Mouse (Mus musculus) forelimb bud, embryonic 11.5 days (tissue): Measurements from ENCODE around the gene Slc44a1.
A peak's percentile ranks its signal among the peaks of the same experiment; 100 is the strongest.

Experiments used
- DNase-seq: peaks from one replicate; pipeline ENCODE4 v3.0.0-alpha.2; 2012; ENCODE audit warnings: low read depth, low spot score

Slc44a1 gene

DNA sequence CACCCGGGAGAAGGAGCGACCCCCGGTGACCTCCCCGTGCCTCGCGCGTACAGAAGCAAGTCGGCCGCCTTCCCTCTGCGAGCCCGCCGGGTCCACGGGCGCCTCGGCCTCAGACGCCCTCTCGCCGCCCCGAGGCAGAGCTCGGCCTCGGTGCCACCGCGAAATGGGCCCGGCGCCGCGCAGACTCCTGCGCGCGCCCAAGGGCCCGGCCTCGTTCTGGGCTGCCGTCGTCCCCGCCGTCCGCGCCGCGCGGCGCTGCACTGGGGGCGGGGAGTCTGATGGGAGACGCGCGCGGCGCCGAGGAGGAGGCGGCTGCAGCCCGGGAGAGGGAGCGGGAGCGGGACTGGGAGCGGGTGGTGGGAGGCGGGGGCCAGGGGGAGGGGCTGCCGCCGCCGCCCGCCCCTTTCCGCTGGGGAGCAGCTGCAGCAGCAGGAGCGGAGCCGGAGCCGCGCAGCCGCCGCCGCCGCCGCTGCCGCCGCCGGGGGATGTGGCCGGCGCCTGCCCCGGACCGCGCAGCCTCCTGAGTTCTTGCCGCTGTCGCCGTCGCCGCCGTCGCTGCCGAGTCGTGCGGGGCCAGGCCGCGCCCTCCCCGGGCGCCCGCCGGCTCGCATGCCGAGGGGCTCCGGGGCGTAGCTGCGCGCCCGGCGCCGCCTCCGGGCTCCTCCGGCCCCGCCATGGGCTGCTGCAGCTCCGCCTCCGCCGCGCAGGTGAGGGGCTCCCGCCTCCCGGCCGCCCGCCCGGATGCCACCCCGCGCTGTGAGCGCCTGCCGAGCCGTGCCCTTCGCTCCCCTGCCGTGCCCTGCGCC is at the start of gene Slc44a1:
Gene Slc44a1 (plus strand): TSS at position 404 of the 806 bp plus-strand sequence.
- peak; percentile 87 for DNase-seq

DNA sequence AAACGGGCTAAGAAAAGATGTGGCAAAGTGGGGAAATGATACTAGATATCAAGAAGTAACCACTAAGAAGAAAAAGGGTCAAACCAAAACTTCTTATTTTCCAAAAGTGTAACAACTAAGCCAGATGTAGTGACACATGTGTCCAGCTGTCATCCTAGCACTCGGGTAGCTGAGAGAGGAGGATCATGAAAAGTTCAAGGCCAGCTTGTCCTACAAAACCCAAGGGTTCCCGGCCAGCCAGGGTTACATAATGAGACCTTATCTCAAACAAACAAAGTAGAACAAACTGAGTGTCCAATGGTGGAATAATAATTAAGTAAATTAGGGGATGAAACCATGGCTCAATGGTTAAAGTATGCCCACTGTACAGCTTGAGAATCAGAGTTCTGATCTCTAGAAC is 45.2 kb upstream of the Slc44a1 start:
- DNase-seq, result no peak

DNA sequence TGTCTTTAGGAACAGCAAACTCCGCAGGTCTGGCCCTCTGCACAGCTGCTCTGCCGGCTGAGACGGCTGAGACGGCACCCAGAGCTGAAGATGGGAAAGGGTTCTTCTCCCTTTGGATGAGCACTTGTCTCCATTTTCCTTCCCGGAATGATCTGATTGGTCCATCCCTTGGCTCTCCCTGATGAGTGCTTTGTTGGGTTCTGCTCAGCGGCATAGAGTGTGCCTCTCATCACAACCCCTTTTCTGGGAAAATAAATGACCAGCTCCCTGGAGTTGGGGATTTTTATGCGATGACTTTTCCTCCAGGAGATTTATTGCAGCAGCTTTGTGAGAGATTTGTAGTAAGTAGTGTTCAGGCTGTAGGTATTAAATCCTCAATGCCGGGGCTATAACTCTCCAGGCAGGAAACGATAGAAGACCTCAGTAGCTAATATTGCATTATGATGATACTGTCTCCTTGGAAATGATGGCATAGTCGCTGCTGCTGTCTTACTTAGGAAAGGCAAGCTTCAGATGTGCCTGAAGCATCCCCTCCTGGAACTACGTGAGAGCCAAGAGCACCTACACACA is 43.5 kb upstream of the Slc44a1 start:
- no peak for DNase-seq

DNA sequence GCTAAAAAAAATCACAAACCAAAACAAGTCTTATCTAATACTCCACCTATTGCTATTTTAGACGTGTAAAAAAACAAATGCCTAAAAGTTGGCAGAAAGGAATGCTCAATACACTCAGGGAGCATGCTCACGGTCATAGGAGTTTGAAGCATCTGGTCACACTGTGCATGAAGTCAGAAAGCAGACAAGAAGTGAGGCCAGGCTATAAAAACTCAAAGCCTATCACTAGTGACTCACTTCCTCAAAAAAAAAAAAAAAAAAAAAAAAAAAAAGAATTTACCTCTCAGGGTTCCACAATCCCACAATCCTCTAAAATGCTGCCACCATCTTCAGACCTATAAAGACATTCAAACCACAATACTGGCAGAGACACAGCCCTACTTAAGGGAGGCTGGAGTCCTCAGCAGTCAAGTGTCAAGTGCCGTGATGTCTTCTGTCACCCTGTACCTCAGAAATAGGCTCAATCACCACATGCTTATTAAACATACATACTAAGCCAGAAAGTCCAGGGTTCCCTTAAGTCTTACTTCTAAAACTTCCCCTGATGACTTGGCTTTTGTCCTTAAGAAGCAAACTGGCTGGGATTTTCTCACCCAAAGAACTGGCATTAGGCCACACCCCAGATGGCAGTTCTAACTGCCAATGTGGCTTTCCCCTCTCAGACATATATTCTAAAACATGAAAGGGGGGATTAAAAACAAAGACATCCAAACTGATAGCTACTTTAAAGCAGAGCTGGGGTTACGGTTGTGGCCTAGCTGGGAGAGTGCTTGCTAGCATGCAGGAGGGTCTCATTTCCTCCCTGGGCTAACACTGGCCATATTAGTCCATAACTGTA is 42.7 kb upstream of the Slc44a1 start:
- DNase-seq, result no peak

DNA sequence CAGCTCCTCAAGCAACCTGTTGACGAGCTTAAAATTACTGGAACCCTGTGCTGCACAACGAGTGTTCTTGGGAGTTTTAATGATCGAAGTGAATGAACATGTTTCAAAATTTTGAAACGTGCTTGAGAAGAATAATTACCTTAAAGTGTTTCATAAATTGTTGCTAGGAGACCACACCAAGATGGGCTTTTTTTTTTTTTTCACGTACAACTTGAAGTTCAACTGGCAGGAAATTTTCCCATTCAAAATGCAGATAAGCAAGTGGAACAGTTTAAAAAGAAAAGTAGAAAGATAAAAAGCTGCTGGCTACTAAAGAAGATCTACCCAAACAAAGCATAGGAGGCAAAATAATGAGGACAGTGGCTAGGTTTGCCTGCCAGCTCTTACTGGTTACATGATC is 41.7 kb upstream of the Slc44a1 start:
- DNase-seq, result no peak

DNA sequence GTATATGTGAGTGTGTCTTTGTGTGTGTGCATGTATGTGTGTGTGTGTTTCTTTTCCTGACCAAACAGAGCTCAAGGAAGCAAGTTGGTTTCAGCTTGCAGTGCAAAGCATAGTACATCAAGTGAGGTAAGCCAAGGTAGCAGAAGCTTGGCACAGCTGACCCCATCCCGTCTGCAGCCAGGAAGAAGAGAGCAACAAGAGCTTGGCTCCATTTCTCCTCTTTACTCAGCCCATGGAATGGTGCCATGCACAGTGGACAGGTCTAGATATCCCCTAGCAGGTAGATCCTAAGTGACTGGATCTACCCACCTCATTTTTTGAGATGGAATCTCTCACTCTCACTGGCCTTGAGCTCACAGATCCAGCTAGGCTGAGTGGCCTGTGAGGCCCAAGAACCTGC is 40.8 kb upstream of the Slc44a1 start:
- no peak for DNase-seq

DNA sequence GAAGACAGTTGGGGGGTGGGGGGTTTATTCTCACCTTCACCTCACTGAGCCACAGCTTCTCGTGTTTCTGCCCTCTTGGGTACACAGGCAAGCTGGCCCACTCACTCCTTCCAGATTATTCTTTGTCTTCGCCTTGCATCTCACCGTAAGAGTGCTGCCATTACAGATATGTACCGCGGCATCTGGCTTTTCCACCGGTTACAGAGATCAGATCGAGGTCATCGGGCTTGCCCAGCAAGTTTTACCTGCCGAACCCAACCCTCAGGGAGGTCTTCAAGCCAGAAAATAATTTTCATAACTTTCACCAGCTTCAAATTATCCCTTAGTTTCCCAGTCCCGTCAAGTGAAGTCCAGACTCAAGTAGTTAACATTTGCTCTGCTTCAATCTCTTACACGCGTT is 36.8 kb upstream of the Slc44a1 start:
- no peak for DNase-seq

DNA sequence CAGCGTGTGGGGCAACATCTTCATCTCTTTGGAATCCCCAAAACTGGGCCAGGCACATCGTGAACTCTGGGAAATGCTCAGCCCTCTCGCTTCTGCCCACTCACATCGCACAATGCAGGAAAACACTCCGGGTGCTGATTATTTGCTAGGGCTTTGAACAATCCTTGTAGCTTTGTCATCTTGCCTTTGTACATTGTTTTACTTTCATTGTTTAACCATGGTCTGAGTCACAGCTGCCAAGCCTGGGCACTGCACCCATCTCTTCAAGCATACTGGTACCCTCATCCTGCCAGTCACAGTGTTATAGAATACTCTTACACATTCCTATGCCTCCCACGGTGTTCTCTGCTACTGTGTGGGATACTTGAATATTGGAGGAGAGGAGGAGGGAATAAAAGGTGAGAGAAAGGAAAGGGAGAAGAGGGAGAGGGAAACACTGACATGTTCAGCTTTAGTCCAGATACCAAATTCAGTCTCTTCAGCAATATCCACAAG is 35.7 kb upstream of the Slc44a1 start:
- DNase-seq, result no peak

DNA sequence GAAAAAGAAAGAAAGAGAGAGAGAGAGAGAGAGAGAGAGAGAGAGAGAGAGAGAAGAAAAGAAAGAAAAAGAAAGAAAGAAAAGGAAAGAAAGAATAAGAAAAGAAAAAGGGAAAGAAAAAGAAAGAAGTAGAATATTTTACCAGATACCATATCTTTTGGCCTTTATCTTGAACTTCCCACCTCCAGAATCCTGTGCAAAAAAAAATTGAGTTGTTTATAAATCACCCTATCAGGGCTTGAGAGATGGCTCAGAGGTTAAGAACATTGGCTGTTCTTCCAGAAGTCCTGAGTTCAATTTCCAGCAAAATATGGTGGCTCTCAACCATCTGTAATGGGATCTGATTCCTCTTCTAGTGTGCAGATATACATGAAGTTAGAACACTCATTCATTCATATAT is 33.3 kb upstream of the Slc44a1 start:
- DNase-seq, result no peak

DNA sequence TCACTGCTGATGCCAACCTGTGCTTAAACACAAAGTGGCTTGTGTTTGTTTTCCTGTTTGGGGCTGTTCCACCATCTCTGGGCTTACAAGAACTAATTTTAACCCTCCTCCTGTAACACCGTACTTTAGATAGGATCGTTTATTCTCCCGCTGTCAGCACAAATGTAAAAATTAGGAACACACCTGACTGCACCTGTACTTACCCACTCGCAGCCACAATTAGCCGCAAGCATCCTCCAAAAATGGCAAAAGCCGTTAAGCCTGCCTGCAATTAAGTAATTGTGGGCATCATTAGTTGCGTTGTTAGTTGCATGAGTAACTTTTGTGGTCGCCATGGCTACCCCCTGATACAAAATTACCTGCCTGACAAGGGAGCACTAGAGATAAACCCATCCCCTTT is 31.4 kb upstream of the Slc44a1 start:
- no peak for DNase-seq

DNA sequence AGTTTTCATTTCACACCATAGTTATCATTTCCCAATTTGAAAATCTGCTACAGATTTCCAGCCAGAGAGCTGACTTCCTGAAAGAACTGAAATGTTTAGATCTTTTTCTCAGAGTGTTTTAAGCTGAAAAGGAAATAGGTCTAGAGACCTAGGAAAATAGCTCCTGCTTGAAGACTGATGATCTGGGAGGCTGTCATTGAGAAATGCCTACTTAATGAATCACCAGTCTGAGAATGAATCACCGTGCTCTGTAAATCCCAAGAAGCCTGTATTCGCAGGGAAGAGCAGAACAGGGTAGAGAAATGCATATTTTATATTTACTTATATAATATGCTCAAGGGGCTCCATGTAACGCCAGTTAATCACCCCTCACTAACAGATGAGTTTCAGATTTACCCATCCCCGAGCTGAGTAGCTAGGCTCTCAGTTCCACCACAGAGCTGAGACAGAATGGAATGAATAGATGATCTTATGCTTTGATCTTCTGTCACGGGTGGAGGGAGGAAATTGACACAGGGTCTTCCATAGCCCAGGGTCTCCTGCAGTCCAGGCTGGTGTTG is 30.6 kb upstream of the Slc44a1 start:
- DNase-seq, result no peak

DNA sequence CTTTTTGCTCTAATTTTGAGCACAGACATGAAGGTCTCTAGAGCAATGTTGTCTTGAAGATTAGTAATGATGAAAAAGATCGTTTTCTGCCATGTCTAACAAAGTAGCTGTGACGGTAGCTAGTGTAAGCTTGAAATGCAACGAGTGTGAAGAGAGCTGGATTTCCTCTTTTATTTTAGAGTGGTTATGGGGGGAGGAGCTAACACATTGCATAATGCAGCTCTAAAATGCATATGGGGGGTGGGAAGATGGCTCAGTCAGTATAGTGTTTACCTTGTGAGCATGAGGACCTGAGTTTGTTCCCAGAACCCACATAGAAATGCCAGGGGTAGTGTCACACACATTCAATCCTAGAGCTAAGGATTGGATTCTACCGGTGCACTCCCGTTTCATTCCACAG is 29.5 kb upstream of the Slc44a1 start:
- DNase-seq, result no peak

DNA sequence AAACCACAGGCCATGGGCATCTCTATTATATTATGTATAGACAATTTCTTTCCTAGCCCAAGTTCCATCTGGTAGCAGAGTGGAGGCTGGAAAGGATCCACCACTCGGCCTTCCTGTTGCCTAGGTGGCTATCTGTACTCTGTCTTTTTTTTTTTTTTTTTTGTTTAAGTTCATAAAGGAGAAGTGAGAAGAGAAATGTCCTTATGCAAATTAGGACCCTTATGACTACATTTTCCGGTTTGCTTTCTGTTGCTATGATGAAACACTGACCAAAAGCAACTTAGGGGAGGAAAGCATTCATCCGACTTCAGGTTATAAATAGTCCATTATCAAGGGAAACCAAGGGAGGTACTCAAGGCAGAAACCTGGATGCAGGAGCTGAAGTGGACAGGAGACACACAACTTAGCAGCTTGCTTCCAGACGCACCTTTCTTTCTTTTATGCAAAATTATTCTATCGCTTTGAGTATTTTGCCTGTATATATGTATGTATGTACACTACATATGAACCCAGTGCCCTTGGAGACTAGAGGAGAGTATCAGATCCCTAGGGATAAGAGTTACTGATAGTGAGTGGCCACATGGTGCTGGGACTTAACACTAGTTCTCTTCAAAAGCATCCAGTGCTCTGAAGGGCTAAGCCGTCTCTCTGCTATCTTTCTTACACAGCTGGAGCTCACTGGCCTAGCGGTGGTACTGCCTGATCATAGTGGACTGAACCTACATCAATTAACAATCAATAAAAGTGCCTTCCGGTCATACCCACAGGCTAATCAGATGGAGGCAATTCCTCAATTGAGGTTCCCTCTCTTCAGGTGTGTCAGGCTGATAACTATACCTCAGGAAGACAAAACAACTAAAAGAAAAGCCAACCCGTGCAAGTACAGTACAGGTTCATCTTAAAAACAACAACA is 28.0 kb upstream of the Slc44a1 start:
- DNase-seq, result no peak

DNA sequence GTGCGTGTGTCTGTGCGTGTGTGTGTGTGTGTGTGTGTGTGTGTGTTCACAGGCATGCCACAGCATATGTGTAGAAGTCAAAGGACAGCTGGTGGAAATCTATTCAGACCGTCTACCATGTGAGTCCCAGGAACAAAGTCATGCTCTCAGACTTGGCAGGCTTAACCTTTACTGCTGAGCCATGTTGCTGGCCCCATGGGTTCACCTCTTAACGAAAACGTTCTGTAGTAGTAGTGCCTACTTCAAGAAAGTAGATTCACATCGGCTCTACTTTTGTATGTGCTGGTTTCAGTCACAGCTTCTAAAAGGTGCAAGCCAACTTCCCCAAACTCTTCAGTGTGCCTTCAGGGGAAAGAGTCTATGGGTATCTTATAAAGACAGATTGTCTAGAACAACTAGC is 27.2 kb upstream of the Slc44a1 start:
- no peak for DNase-seq

DNA sequence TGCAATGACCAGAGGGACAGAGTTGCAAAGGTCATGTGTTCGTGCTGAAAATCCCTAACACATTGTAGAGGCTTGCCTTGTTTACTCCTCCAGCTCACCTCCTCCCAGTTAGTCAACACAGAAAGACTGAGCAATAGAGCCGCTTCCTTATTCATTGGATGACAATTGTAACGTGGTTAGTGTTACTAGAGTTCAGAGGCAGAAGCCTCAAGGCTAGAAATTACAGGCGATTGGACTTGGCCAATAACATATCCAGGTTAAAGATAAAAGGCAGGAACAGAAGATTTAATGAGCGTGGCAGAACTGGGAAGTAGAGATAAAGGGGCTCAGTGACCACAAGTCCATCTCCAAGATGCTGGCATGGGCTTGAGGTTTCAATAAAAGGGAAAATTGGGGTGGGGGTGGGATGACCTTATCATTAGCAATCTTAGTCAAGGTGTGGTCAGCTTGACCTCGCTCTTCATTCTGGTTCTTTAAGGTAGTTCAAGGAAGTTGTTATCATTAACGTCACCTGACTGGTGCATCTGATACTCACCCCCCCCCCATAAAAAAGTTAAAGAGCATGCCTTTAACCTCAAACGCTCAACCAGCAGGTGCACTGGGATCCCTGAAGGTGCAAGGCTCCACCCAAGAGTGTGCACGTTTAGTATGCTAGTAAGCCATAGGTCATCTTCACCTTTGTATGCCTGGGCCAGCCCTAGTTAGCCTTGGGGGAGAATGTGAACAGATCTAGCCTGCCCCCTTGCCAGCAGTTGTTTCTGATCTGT is 26.0 kb upstream of the Slc44a1 start:
- no peak for DNase-seq

DNA sequence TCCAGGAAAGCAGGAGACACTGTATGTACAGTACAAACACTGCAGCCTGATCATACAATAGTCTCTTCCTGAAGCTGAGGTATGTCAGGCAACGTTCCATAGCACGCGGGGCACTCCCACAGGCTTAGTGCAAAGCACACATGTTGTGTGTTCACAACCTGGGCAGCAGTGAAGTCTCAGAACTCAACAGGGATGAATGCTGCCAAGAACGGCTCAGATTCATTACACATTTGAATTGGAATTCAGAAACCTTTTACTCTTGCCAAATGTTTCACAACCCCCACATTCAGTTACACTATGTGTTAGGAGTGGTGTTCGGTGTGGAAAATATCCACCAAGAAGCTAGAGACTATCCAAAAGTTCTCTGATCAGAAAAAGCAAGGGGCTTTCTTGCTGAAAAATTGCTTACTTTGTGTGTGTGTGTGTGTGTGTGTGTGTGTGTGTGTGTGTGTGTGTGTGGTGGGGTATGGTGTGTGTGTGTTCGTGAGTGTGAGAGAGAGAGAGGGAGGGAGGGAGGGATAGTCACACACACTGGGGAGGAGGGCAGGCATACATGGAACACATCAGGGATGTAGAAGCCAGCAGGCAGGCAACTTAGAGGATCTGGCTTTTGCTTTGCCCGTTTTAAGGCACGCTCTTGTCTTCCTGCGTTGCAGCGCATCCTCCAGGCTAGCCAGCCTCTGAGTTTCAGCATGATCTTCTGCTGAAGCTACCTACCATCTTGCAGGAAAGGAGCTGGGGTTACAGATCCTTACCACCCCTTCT is 24.2 kb upstream of the Slc44a1 start:
- no peak for DNase-seq

DNA sequence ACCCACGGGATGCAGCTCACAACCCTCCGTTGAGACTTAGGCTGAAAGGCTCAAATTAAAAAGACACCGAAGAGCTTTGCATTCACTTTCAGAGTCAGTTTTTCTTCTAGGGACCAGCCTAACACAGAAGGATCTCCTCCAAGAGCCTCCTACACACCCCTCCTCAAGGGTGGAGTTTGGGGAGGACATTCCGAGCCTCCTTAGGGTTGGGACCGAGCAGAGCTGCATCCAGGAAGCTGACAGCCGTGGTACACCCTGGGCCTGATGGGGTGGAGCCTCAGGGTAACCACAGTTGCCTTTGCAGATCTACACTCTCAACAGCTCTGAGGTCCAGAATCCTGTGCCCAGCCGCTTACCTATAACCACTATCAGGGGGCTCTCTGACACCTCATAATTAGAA is 23.3 kb upstream of the Slc44a1 start:
- DNase-seq, result no peak

DNA sequence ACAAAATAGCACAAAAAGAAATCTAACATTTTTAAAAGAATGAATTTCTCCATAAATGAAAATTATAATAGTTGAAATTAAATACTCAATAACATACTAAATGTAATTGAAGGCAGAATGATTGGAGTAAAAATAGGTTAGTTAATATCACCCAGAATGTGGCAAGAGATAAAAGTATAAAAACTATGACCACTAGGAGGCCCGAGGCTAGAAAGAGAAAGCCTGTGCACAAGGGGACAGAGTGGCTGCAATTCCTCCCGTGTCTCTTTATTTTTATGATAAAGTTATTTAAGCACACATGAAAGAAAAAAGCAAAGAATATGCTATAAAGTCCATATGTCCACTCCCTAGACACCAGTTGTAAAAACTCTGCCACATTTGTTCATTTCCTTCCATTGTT is 17.4 kb upstream of the Slc44a1 start:
- no peak for DNase-seq

DNA sequence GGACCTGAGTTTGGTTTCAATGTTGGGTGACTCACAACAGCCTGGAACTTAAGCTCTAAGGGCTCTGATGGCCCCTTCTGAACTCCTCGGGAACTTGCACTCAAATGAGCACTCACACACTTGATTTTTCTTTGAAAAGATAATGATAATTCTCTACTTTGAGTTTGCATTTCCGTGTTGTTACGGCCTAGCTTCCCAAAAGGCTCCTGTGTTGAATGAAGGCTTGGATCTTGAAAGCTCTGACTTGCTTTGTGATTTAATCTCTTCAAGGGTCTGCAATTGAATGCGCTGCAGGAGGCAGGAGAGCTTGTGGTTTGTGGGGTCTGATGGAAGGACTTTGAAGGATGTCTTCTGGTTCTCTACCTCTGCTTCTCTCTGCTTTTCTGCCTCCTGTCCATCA is 13.1 kb upstream of the Slc44a1 start:
- no peak for DNase-seq

DNA sequence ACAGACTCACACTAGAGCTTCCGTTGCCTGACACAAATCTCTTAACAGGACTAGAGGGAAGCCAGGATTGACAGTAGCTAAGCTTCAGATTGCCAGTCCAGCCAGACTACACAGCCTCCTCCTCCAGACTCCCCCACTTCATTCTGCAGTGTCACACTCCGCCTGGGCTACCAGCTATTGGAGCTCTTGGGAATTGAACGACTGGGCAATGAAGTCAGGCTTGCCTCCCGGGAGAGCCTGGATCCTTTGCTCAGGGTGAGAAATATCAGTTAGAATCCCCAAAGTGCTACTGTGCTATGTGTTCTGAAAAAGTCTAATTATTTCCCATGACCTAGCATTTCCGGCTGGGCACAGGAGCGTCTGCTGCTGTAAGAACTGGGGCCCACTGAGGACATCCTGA is 9.7 kb upstream of the Slc44a1 start:
- DNase-seq, result no peak
